Mouse (Mus musculus): Measurements from ENCODE around the gene Pou2f1. TPM values are rescaled to one million over a fixed set of nuclear protein-coding genes. Genes with fewer than 3 reads are reported as not detected.

Pou2f1 gene
- total and polyA plus RNA-seq, 3 experiments: 16.0 to 57.1 (median 17.3) TPM

DNA sequence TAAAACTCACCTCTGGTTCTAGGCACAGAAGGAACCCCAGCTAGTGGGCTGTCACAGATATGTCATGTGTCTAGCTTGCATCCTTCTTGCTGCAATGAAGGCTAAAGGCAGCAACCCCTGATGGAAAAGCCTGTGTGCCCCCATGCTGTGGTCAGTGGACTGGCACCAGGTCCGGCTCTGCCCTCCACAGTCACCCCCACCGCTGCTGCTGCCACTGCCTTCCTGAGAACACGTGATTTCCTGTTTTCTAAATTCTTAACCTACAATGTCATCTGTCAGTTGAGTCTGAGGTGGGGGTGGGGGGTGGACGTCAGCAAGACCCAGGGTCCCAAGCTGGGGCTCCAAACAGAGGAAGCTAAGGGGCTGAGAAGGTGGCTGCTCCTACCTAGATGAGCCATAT lies 153.6 kb downstream of the Pou2f1 start:
- DNase-seq (ENCODE audit: low spot score) (peak; percentile 70), ATAC-seq (ENCODE audit: extremely low read depth, insufficient number of reproducible peaks, low FRiP score, poor library complexity, severe bottlenecking) (peak; percentile 37)
- H3K36me3 ChIP-seq (replicated peaks): peaks cover 12% of the 10 kb centered on the region
- no peaks in the 10 kb centered on the region for H3K27me3 ChIP-seq (ENCODE audit: insufficient read depth, low read length)
- H3K4me3 ChIP-seq (ENCODE audit: low read depth, low read length): peak overlapping the region; percentile 71
- H3K4me1 ChIP-seq (ENCODE audit: insufficient read depth, low read depth, low read length): peaks cover 98% of the 10 kb centered on the region
- TF ChIP-seq GATA1 (IDR thresholded peaks at IDR 0.05; ENCODE audit: borderline replicate concordance, low read length): no peak
- no peak for TF ChIP-seq CTCF (IDR thresholded peaks at IDR 0.05; ENCODE audit: low read depth, low read length)
- TF ChIP-seq POLR2AphosphoS5 (IDR thresholded peaks at IDR 0.05; ENCODE audit: insufficient replicate concordance, low read depth, low read length): no peak
- no peak for TF ChIP-seq TAL1 (conservative IDR thresholded peaks at IDR 0.05; ENCODE audit: low read depth, low read length)
- no peak for TF ChIP-seq GATA2 (IDR thresholded peaks at IDR 0.05; ENCODE audit: borderline replicate concordance, low read depth, low read length)
- H3K9me3 ChIP-seq (replicated peaks): no peaks in the 10 kb centered on the region

GRCm38 (mm10) chr1:165848417-165848816 lies 154.1 kb downstream of the Pou2f1 start:
- ATAC-seq (ENCODE audit: extremely low read depth, insufficient number of reproducible peaks, low FRiP score, poor library complexity, severe bottlenecking): no peak
- peak overlapping the region; percentile 71 for H3K4me3 ChIP-seq (ENCODE audit: low read depth, low read length)
- H3K36me3 ChIP-seq (replicated peaks): peaks cover 15% of the 10 kb centered on the region
- no peaks in the 10 kb centered on the region for H3K9me3 ChIP-seq (replicated peaks)
- TF ChIP-seq GATA1 (IDR thresholded peaks at IDR 0.05; ENCODE audit: borderline replicate concordance, low read length): no peak
- no peak for TF ChIP-seq CTCF (IDR thresholded peaks at IDR 0.05; ENCODE audit: low read depth, low read length)
- no peak for TF ChIP-seq TAL1 (conservative IDR thresholded peaks at IDR 0.05; ENCODE audit: low read depth, low read length)
- TF ChIP-seq POLR2AphosphoS5 (IDR thresholded peaks at IDR 0.05; ENCODE audit: insufficient replicate concordance, low read depth, low read length): no peak
- TF ChIP-seq GATA2 (IDR thresholded peaks at IDR 0.05; ENCODE audit: borderline replicate concordance, low read depth, low read length): no peak
- DNase-seq (ENCODE audit: low spot score): no peak
- H3K4me1 ChIP-seq (ENCODE audit: insufficient read depth, low read depth, low read length): peaks cover 98% of the 10 kb centered on the region
- H3K27me3 ChIP-seq (ENCODE audit: insufficient read depth, low read length): no peaks in the 10 kb centered on the region

GRCm38 (mm10) chr1:165845366-165845765 lies 157.1 kb downstream of the Pou2f1 start:
- ATAC-seq (ENCODE audit: extremely low read depth, insufficient number of reproducible peaks, low FRiP score, poor library complexity, severe bottlenecking): peak; percentile 5; the same call in 1 of the 2 replicates
- H3K36me3 ChIP-seq (replicated peaks): peaks cover 23% of the 10 kb centered on the region
- H3K4me1 ChIP-seq (ENCODE audit: insufficient read depth, low read depth, low read length): peaks cover 85% of the 10 kb centered on the region
- DNase-seq (ENCODE audit: low spot score): peak; percentile 57
- H3K27me3 ChIP-seq (ENCODE audit: insufficient read depth, low read length): no peaks in the 10 kb centered on the region
- H3K9me3 ChIP-seq (replicated peaks): no peaks in the 10 kb centered on the region
- no peak for TF ChIP-seq CTCF (IDR thresholded peaks at IDR 0.05; ENCODE audit: low read depth, low read length)
- no peak for TF ChIP-seq TAL1 (conservative IDR thresholded peaks at IDR 0.05; ENCODE audit: low read depth, low read length)
- TF ChIP-seq GATA2 (IDR thresholded peaks at IDR 0.05; ENCODE audit: borderline replicate concordance, low read depth, low read length): no peak
- no peak for TF ChIP-seq GATA1 (IDR thresholded peaks at IDR 0.05; ENCODE audit: borderline replicate concordance, low read length)
- no peak for TF ChIP-seq POLR2AphosphoS5 (IDR thresholded peaks at IDR 0.05; ENCODE audit: insufficient replicate concordance, low read depth, low read length)
- H3K4me3 ChIP-seq (ENCODE audit: low read depth, low read length): peak overlapping the region; percentile 73

- TF ChIP-seq GATA1 (IDR thresholded peaks at IDR 0.05; ENCODE audit: borderline replicate concordance, low read length) (no peak), CTCF (IDR thresholded peaks at IDR 0.05; ENCODE audit: low read depth, low read length) (no peak), TAL1 (conservative IDR thresholded peaks at IDR 0.05; ENCODE audit: low read depth, low read length) (no peak), GATA2 (IDR thresholded peaks at IDR 0.05; ENCODE audit: borderline replicate concordance, low read depth, low read length) (no peak), POLR2AphosphoS5 (IDR thresholded peaks at IDR 0.05; ENCODE audit: insufficient replicate concordance, low read depth, low read length) (no peak)
- H3K36me3 ChIP-seq (replicated peaks): peaks cover 25% of the 10 kb centered on the region
- peaks cover 1% of the 10 kb centered on the region; the same call in 1 of the 2 replicates for H3K27me3 ChIP-seq (ENCODE audit: insufficient read depth, low read length)
- H3K9me3 ChIP-seq (replicated peaks): no peaks in the 10 kb centered on the region
- H3K4me3 ChIP-seq (ENCODE audit: low read depth, low read length): peak overlapping the region; percentile 73
- H3K4me1 ChIP-seq (ENCODE audit: insufficient read depth, low read depth, low read length): peaks cover 82% of the 10 kb centered on the region
- peak; percentile 11; the same call in 1 of the 2 replicates for ATAC-seq (ENCODE audit: extremely low read depth, insufficient number of reproducible peaks, low FRiP score, poor library complexity, severe bottlenecking)
- peak; percentile 62 for DNase-seq (ENCODE audit: low spot score)
These were observed 157.5 kb downstream of the Pou2f1 start for GRCm38 (mm10) chr1:165844956-165845355.

DNA sequence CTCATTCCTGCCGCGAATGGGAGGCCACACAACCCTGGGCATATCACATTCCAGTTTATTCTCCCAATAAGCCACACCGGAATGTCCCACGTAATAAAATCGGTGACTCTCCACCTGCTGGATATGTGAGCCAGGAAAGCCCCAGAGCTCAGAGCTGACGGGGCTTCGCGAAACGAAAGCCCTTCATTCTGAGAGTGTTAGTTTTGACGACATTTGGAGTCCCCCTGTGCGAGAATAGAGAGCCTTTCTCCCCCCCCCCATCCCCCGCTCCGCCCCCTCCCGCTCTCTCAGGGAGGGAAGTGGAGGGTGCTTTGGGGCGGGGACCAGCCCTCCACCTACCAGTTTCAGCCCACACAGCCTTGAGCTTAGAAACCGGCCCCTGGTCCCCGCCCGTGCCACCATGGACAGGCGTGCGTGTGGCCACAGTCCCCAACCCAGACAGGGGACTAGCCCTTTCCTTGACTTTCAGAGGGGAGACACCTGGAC lies 158.0 kb downstream of the Pou2f1 start:
- H3K27me3 ChIP-seq (ENCODE audit: insufficient read depth, low read length): peaks cover 6% of the 10 kb centered on the region; the same call in 1 of the 2 replicates
- H3K9me3 ChIP-seq (replicated peaks): no peaks in the 10 kb centered on the region
- no peak for TF ChIP-seq GATA2 (IDR thresholded peaks at IDR 0.05; ENCODE audit: borderline replicate concordance, low read depth, low read length)
- TF ChIP-seq GATA1 (IDR thresholded peaks at IDR 0.05; ENCODE audit: borderline replicate concordance, low read length): no peak
- no peak for TF ChIP-seq CTCF (IDR thresholded peaks at IDR 0.05; ENCODE audit: low read depth, low read length)
- no peak for TF ChIP-seq TAL1 (conservative IDR thresholded peaks at IDR 0.05; ENCODE audit: low read depth, low read length)
- no peak for TF ChIP-seq POLR2AphosphoS5 (IDR thresholded peaks at IDR 0.05; ENCODE audit: insufficient replicate concordance, low read depth, low read length)
- peaks cover 82% of the 10 kb centered on the region for H3K4me1 ChIP-seq (ENCODE audit: insufficient read depth, low read depth, low read length)
- ATAC-seq (ENCODE audit: extremely low read depth, insufficient number of reproducible peaks, low FRiP score, poor library complexity, severe bottlenecking) (0 out of 2 replicates have a peak, but pooled peaks have one; percentile 6), DNase-seq (ENCODE audit: low spot score) (peak; percentile 68)
- peak overlapping the region; percentile 73 for H3K4me3 ChIP-seq (ENCODE audit: low read depth, low read length)
- H3K36me3 ChIP-seq (replicated peaks): peaks cover 26% of the 10 kb centered on the region

DNA sequence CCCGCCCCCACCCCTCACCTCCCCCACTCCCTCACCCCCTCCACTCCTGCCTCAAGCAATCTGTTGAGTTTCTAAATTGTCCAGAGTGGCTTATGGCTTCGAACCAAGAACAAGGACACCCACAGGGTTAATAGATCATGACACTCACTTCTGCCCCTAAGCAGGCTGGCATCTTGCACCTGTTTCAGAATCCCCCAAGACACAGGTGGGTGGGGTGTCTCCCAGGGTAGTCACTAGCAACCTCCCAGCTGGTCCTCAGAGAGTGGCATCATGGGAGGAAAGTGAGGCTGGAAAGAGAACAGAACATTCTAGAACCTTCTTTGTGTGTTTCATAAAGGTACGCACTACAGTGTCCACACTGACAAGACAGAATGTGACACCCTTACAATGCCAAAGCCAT lies 158.9 kb downstream of the Pou2f1 start:
- H3K27me3 ChIP-seq (ENCODE audit: insufficient read depth, low read length): peaks cover 6% of the 10 kb centered on the region; the same call in 1 of the 2 replicates

More for the DNA sequence above, 158.9 kb downstream of the Pou2f1 start:
- ATAC-seq (ENCODE audit: extremely low read depth, insufficient number of reproducible peaks, low FRiP score, poor library complexity, severe bottlenecking) (no peak), DNase-seq (ENCODE audit: low spot score) (no peak)
- Histone ChIP-seq H3K4me3 (ENCODE audit: low read depth, low read length) (no peak overlapping the region), H3K36me3 (replicated peaks) (peaks cover 26% of the 10 kb centered on the region), H3K9me3 (replicated peaks) (no peaks in the 10 kb centered on the region), H3K4me1 (ENCODE audit: insufficient read depth, low read depth, low read length) (peaks cover 79% of the 10 kb centered on the region)
- TF ChIP-seq GATA2 (IDR thresholded peaks at IDR 0.05; ENCODE audit: borderline replicate concordance, low read depth, low read length) (no peak), TAL1 (conservative IDR thresholded peaks at IDR 0.05; ENCODE audit: low read depth, low read length) (no peak), CTCF (IDR thresholded peaks at IDR 0.05; ENCODE audit: low read depth, low read length) (no peak), POLR2AphosphoS5 (IDR thresholded peaks at IDR 0.05; ENCODE audit: insufficient replicate concordance, low read depth, low read length) (no peak), GATA1 (IDR thresholded peaks at IDR 0.05; ENCODE audit: borderline replicate concordance, low read length) (no peak)
